Mouse (Mus musculus) cerebellum, adult 2 months (tissue): Measurements from ENCODE around the gene Erbb4.

ENCODE experiments used
- CTCF ChIP-seq: fragments of 200-500 bp; IDR thresholded peaks from 2 replicates; pipeline ENCODE4 v1.5.1; 2011; ENCODE audit warnings: low read depth, mild to moderate bottlenecking, control low read depth, low read length, moderate library complexity, borderline replicate concordance; ENCODE audit not compliant: insufficient read depth
- POLR2A ChIP-seq: fragments of 200-500 bp; IDR thresholded peaks from 2 replicates; pipeline ENCODE4 v1.6.1; 2011; ENCODE audit warnings: low read length, control low read depth, borderline replicate concordance; ENCODE audit not compliant: insufficient read depth

DNA sequence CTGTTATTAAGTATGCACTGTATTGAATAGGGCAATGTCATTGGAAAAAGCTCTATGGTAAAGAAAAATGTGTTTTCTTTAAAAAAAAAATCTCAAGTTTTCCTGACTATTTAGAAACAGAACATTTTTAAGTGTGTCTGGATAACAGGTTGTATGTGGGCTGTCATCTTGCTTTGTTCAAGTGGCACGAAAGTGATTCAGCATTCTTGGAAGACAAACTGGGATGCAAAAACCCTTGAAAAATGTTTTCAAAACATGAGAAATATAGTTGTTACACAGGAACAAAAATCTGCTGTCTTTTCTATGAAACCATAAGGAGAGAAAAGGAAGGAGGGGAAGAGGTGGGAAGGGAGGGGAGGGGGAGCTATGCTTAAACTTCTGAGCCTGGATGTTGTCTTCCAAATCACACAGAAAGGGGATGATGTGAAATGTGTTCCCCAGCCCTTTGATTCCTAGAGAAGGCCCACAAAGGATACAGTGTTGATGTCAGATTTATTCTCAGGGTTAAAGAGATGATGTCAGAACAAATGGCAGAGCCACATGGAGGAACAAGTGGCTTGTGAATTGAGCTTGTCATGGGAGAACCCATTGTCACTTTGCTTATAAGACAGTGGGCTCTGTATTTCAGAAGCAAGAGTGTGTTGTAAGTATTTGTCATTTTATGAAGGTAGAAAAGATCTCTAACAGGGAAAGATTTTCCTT, 16.4 kb upstream of the Erbb4 start:
- TF ChIP-seq CTCF (no peak), POLR2A (no peak)
